Mouse (Mus musculus): ENCODE results near the gene Gcdh. TPM values are rescaled to one million over a fixed set of nuclear protein-coding genes. Genes with fewer than 3 reads are reported as not detected.

Gcdh gene
- polyA plus RNA-seq, 2 experiments from 2014 or later = 21.5 to 32.7 TPM

- ATAC-seq = peak; percentile 76
Observed at GRCm38 (mm10) chr8:84871376-84872308, 22.1 kb downstream of the Gcdh start, which contains the start of gene Syce2. TSS of gene Syce2 (plus strand) at chr8:84872111.

- peak; percentile 99 for ATAC-seq
Observed at GRCm38 (mm10) chr8:84856864-84857441, 36.8 kb downstream of the Gcdh start, which contains the start of gene Farsa. TSS of gene Farsa (plus strand) at chr8:84856989.

GRCm38 (mm10) chr8:84856434-84856833 is 37.3 kb downstream of the Gcdh start:
- ATAC-seq = no peak

GRCm38 (mm10) chr8:84847684-84848435 is 45.9 kb downstream of the Gcdh start:
- no peak for ATAC-seq

GRCm38 (mm10) chr8:84846722-84847572 is 46.8 kb downstream of the Gcdh start, which contains the start of gene Calr:
TSS of gene Calr (minus strand) at chr8:84846934.
- peak; percentile 94 for ATAC-seq

GRCm38 (mm10) chr8:84846094-84846721 is 47.5 kb downstream of the Gcdh start:
- ATAC-seq = peak; percentile 4

GRCm38 (mm10) chr8:84845355-84846093 is 48.2 kb downstream of the Gcdh start:
- no peak for ATAC-seq

GRCm38 (mm10) chr8:84844397-84845070 is 49.2 kb downstream of the Gcdh start:
- ATAC-seq = no peak

- no peak for ATAC-seq
Observed at GRCm38 (mm10) chr8:84841514-84841913, 52.2 kb downstream of the Gcdh start.

- peak; percentile 98 for ATAC-seq
Observed at GRCm38 (mm10) chr8:84840248-84840999, 53.3 kb downstream of the Gcdh start, which contains the start of gene Rad23a. TSS of gene Rad23a (minus strand) at chr8:84840665.

- no peak for ATAC-seq
Observed at GRCm38 (mm10) chr8:84839875-84840247, 53.9 kb downstream of the Gcdh start.

- ATAC-seq = no peak
Observed at GRCm38 (mm10) chr8:84839411-84839810, 54.3 kb downstream of the Gcdh start.

- no peak for ATAC-seq
Observed at GRCm38 (mm10) chr8:84838513-84838912, 55.2 kb downstream of the Gcdh start.

GRCm38 (mm10) chr8:84837912-84838470 is 55.7 kb downstream of the Gcdh start:
- ATAC-seq = no peak

GRCm38 (mm10) chr8:84837149-84837911 is 56.4 kb downstream of the Gcdh start:
- ATAC-seq = no peak
